Mouse (Mus musculus) CD4-positive helper T cell, adult 2 months (primary cell): Measurements from ENCODE around the gene Fermt3.
"Not testable (repeated sequence)": the region's sequence is repeated elsewhere in the genome, so short reads cannot be mapped to it uniquely, and the experiment has no call there.

Experiments
- DNase-seq: peaks from one replicate; pipeline ENCODE4 v3.0.0-alpha.2; 2012; ENCODE audit warnings: low read depth, missing footprints, low spot score

Fermt3 gene

GRCm38 (mm10) chr19:7019191-7019590 is at the start of gene Fermt3:
Gene Fermt3, minus strand, starts transcription at chr19:7019469.
- peak; percentile 90 for DNase-seq

- peak; percentile 63 for DNase-seq
Observed at GRCm38 (mm10) chr19:7068136-7068535, 48.9 kb upstream of the Fermt3 start.

- DNase-seq, result no peak
Observed at GRCm38 (mm10) chr19:7067344-7068050, 48.2 kb upstream of the Fermt3 start.

- DNase-seq, result no peak
Observed at GRCm38 (mm10) chr19:7066828-7067342, 47.6 kb upstream of the Fermt3 start.

- DNase-seq, result peak; percentile 48
Observed at GRCm38 (mm10) chr19:7066034-7066827, 47.0 kb upstream of the Fermt3 start.

- DNase-seq, result peak; percentile 78
Observed at GRCm38 (mm10) chr19:7064571-7064970, 45.3 kb upstream of the Fermt3 start.

GRCm38 (mm10) chr19:7062916-7063315 is 43.6 kb upstream of the Fermt3 start:
- DNase-seq, result no peak

GRCm38 (mm10) chr19:7062110-7062509 is 42.8 kb upstream of the Fermt3 start:
- DNase-seq, result no peak

GRCm38 (mm10) chr19:7058541-7058940 is 39.3 kb upstream of the Fermt3 start:
- DNase-seq, result no peak

GRCm38 (mm10) chr19:7057722-7058207 is 38.5 kb upstream of the Fermt3 start:
- peak; percentile 72 for DNase-seq

- no peak for DNase-seq
Observed at GRCm38 (mm10) chr19:7057126-7057721, 38.0 kb upstream of the Fermt3 start.

GRCm38 (mm10) chr19:7056248-7057087 is 37.2 kb upstream of the Fermt3 start, which contains the start of gene Macrod1:
Gene Macrod1, plus strand, starts transcription at chr19:7056810.
- DNase-seq, result peak; percentile 85

GRCm38 (mm10) chr19:7055173-7055572 is 35.9 kb upstream of the Fermt3 start:
- DNase-seq, result no peak

GRCm38 (mm10) chr19:7054772-7055171 is 35.5 kb upstream of the Fermt3 start:
- no peak for DNase-seq

GRCm38 (mm10) chr19:7053382-7053781 is 34.1 kb upstream of the Fermt3 start:
- DNase-seq, result not testable (repeated sequence)

GRCm38 (mm10) chr19:7044706-7045105 is 25.4 kb upstream of the Fermt3 start:
- no peak for DNase-seq

- DNase-seq, result no peak
Observed at GRCm38 (mm10) chr19:7044279-7044678, 25.0 kb upstream of the Fermt3 start.

GRCm38 (mm10) chr19:7041171-7041570 is 21.9 kb upstream of the Fermt3 start:
- DNase-seq, result no peak

GRCm38 (mm10) chr19:7040637-7041130 is 21.4 kb upstream of the Fermt3 start:
- peak; percentile 64 for DNase-seq

GRCm38 (mm10) chr19:7039841-7040636 is 20.8 kb upstream of the Fermt3 start, which contains the start of gene Stip1:
Gene Stip1, minus strand, starts transcription at chr19:7039967.
- peak; percentile 100 for DNase-seq
